Mouse (Mus musculus) kidney, adult 2 months (tissue): ENCODE data around the gene Cop1.

ENCODE experiments used
- CTCF ChIP-seq: fragments of 200-500 bp; conservative IDR thresholded peaks from 2 replicates; pipeline ENCODE4 v1.5.1; 2011; ENCODE audit warnings: low read depth, mild to moderate bottlenecking, control low read depth, low read length, moderate library complexity, mixed read lengths; ENCODE audit not compliant: insufficient read depth, insufficient read length
- POLR2A ChIP-seq: fragments of 200-500 bp; IDR thresholded peaks from one replicate; pipeline ENCODE4 v1.6.1; 2011; ENCODE audit warnings: low read depth, low read length, control low read depth

- TF ChIP-seq POLR2A: no peak
- no peak for TF ChIP-seq CTCF
Observed at GRCm38 (mm10) chr1:159256543-159256942, 24.4 kb downstream of the Cop1 start.
